Mouse (Mus musculus): ENCODE results near the gene Carhsp1. TPM values are rescaled to one million over a fixed set of nuclear protein-coding genes. Genes with fewer than 3 reads are reported as not detected.

Gene Carhsp1
- total RNA-seq (2023), result 13.8 TPM

GRCm38 (mm10) chr16:8671551-8672349 lies at the start of gene Carhsp1:
Carhsp1 (minus strand) TSS chr16:8672155.

GRCm38 (mm10) chr16:8680470-8680869 lies 8.5 kb upstream of the Carhsp1 start, which contains the start of gene Gm5767:
Gm5767 (plus strand) TSS chr16:8680770.

GRCm38 (mm10) chr16:8637217-8638051 lies 34.5 kb downstream of the Carhsp1 start, which contains the start of the genes Pmm2 and Tmem186:
Pmm2 (plus strand) TSS chr16:8637674.
Tmem186 (minus strand) TSS chr16:8637712.

Other genes with a start within 250 kb of the Carhsp1 start
- gene Tmem114, start 247.0 kb downstream of the Carhsp1 start, total RNA-seq (2023), result not detected
- 20.4 TPM for gene Mettl22, start 201.4 kb downstream of the Carhsp1 start, total RNA-seq (2023)
- gene Abat, start 158.7 kb downstream of the Carhsp1 start, total RNA-seq (2023), result 0.12 TPM
- gene Pmm2, start 34.5 kb downstream of the Carhsp1 start, total RNA-seq (2023), result 110 TPM
- 12.8 TPM for gene Tmem186, start 34.4 kb downstream of the Carhsp1 start, total RNA-seq (2023)
- gene Gm5767, start 8.6 kb upstream of the Carhsp1 start, total RNA-seq (2023), result not detected
- gene Usp7, start 120.2 kb upstream of the Carhsp1 start, total RNA-seq (2023), result 307 TPM
- gene 1810013L24Rik, start 157.9 kb upstream of the Carhsp1 start, total RNA-seq (2023), result 135 TPM